Mouse (Mus musculus) CD4-positive, CD25-positive, alpha-beta regulatory T cell, adult 4 months (primary cell): ENCODE results near the gene Taar8b. TPM values are rescaled to one million over a fixed set of nuclear protein-coding genes. Genes with fewer than 3 reads are reported as not detected.

Experiments
- polyA plus RNA-seq, 2 experiments: library from polyadenylated mRNA; unstranded; fragments of 100-300 nt; shearing (Covaris generic); gene quantifications; one replicate each; pipeline ENCODE4 v1.2.1; 2017

Taar8b gene
- polyA plus RNA-seq, 2 experiments from 2014 or later, result not detected

Other genes with a start within 250 kb of the Taar8b start
- under 1 TPM in 1 of 2 experiments, not detected in 1; 0.17 TPM for gene Vnn3, start 240.8 kb downstream of the Taar8b start, polyA plus RNA-seq
- not detected for gene Vnn1, start 197.6 kb downstream of the Taar8b start, polyA plus RNA-seq
- not detected for gene Taar1, start 171.9 kb downstream of the Taar8b start, polyA plus RNA-seq
- not detected for gene Taar2, start 153.7 kb downstream of the Taar8b start, polyA plus RNA-seq
- not detected for gene Taar3, start 142.7 kb downstream of the Taar8b start, polyA plus RNA-seq
- not detected for gene Taar4, start 131.8 kb downstream of the Taar8b start, polyA plus RNA-seq
- gene Taar5, start 121.6 kb downstream of the Taar8b start, polyA plus RNA-seq, result not detected
- gene Taar6, start 106.6 kb downstream of the Taar8b start, polyA plus RNA-seq, result not detected
- gene Taar7a, start 98.8 kb downstream of the Taar8b start, polyA plus RNA-seq, result not detected
- not detected for gene Taar7b, start 92.4 kb downstream of the Taar8b start, polyA plus RNA-seq
- gene Taar7d, start 65.1 kb downstream of the Taar8b start, polyA plus RNA-seq, result not detected
- gene Taar7e, start 54.7 kb downstream of the Taar8b start, polyA plus RNA-seq, result under 1 TPM in 1 of 2 experiments, not detected in 1; 0.30 TPM
- gene Taar7f, start 42.8 kb downstream of the Taar8b start, polyA plus RNA-seq, result not detected
- gene Taar8a, start 15.8 kb downstream of the Taar8b start, polyA plus RNA-seq, result not detected
- not detected for gene Taar8c, start 9.6 kb upstream of the Taar8b start, polyA plus RNA-seq
- gene Taar9, start 17.2 kb upstream of the Taar8b start, polyA plus RNA-seq, result not detected
- gene Stx7, start 57.0 kb upstream of the Taar8b start, polyA plus RNA-seq, result 10 to 100 TPM; 21.2 to 25.6 TPM
- gene Moxd1, start 131.2 kb upstream of the Taar8b start, polyA plus RNA-seq, result not detected